Mouse (Mus musculus) embryonic facial prominence, embryonic 15.5 days (tissue): Measurements from ENCODE around the gene Kazald1. TPM values are rescaled to one million over a fixed set of nuclear protein-coding genes. Genes with fewer than 3 reads are reported as not detected.

ENCODE experiments used
- ATAC-seq: fragments of 200-750 bp; cut with Nextera tagmentation; 2 replicates; pipeline ENCODE4 v1.8.0; 2017; ENCODE audit warnings: low read depth, moderate TSS enrichment; ENCODE audit not compliant: insufficient number of reproducible peaks, low FRiP score, low TSS enrichment
- H3K27ac ChIP-seq: fragments of 300-500 bp; sonication (generic); replicated peaks from 2 replicates; pipeline ENCODE4 v1.5.1; 2015; ENCODE audit warnings: mild to moderate bottlenecking, inconsistent platforms
- H3K27me3 ChIP-seq: fragments of 300-500 bp; sonication (generic); 2 replicates; pipeline ENCODE4 v1.6.1; 2015; ENCODE audit warnings: inconsistent platforms
- H3K36me3 ChIP-seq: fragments of 300-500 bp; sonication (generic); 2 replicates; pipeline ENCODE4 v1.6.1; 2015; ENCODE audit warnings: mild to moderate bottlenecking, inconsistent platforms
- H3K4me1 ChIP-seq: fragments of 300-500 bp; sonication (generic); 2 replicates; pipeline ENCODE4 v1.6.1; 2015; ENCODE audit warnings: inconsistent platforms
- H3K4me2 ChIP-seq: fragments of 300-500 bp; sonication (generic); replicated peaks from 2 replicates; pipeline ENCODE4 v1.6.1; 2015; ENCODE audit warnings: mild to moderate bottlenecking, inconsistent platforms
- H3K4me3 ChIP-seq: fragments of 300-500 bp; sonication (generic); replicated peaks from 2 replicates; pipeline ENCODE4 v1.5.1; 2015; ENCODE audit warnings: mild to moderate bottlenecking, inconsistent platforms
- H3K9ac ChIP-seq: fragments of 300-500 bp; sonication (generic); 2 replicates; pipeline ENCODE4 v1.6.1; 2015; ENCODE audit warnings: inconsistent platforms
- H3K9me3 ChIP-seq: fragments of 300-500 bp; sonication (generic); replicated peaks from 2 replicates; pipeline ENCODE4 v1.6.1; 2016; ENCODE audit warnings: inconsistent platforms
- WGBS: fragments of 180-500 bp; shearing (Covaris S2); methylation state at CpG from one replicate; pipeline ENCODE4 v1.1.7; 2015; 5-methylcytosine and 5-hydroxymethylcytosine counted together
- polyA plus RNA-seq: library from polyadenylated mRNA; unstranded; fragments of >200 nt; fragmentation: Nextera tagmentation; extraction: Ambion mirVana; gene quantifications from 2 replicates; pipeline ENCODE4 v1.2.1, GENCODE M21; 2015

Gene Kazald1
- polyA plus RNA-seq, 1 experiment from 2014 or later = 59.1 TPM

DNA sequence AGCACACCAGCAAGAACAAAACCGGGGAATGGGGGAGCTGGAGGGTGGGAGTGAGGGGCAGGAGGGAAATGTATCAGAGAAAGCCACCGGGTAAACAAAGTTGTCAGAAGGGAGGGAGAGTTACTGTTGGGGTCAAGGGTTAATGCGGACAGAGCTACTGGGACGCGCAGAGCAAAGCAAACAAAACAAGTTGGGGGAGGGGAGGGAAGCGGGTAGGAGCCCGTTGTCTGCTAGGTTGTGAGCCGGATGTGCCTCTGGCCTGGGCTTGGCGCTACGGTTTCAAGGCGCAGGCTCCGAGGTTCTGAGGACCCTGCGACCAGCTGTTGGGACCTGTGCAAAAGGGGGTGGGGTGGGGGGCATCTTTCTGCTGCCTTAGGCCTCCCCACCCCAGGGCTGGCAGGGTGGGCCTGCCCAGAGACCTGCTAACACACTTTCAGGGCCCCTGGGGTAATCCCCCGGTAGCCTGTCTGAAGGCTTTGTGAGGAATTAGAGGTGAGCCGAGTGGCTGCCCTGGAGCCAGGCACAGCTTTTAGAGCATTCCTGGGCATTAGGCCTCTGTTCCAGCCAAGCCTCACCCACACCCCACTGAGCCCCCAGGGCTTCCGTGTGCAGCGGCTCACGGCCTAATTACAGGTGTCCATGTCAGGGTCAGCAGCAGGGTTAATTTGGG, 38.9 kb downstream of the Kazald1 start:
- Histone ChIP-seq H3K36me3 (no peaks in the 10 kb centered on the region), H3K27ac (no peak overlapping the region), H3K27me3 (peaks cover 8% of the 10 kb centered on the region), H3K4me3 (no peak overlapping the region), H3K9me3 (no peaks in the 10 kb centered on the region), H3K4me2 (no peak overlapping the region), H3K9ac (no peak overlapping the region), H3K4me1 (peaks cover 8% of the 10 kb centered on the region)
- peak; percentile 39; the same call in 1 of the 2 replicates for ATAC-seq
- 5% methylated on average over 18 of the region's 18 CpGs for WGBS

DNA sequence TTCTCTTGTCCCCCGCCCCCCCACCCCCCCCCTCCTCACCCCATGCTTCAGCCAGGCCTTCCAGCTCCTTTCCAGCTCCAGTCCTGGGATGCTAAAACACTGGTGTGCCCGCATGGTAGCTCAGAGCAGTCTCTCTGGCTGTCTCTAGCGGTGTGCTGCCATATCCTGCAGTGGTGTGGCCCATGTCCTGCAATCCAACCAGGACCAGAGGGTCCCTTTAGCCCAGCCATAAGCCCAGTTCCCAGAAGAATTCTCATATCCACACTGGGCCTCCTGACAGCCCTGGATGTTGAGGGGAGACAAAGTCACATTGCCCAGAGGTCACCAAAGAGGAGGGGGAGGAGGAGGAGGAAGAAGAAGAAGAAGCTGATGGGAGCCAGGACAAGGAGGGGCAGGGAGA, 39.7 kb downstream of the Kazald1 start:
- H3K4me3 ChIP-seq = no peak overlapping the region
- H3K4me1 ChIP-seq = peaks cover 8% of the 10 kb centered on the region
- H3K36me3 ChIP-seq = no peaks in the 10 kb centered on the region
- no peaks in the 10 kb centered on the region for H3K9me3 ChIP-seq
- peaks cover 8% of the 10 kb centered on the region for H3K27me3 ChIP-seq
- no peak overlapping the region for H3K27ac ChIP-seq
- 20% methylated on average over 3 of the region's 3 CpGs for WGBS
- H3K9ac ChIP-seq = no peak overlapping the region
- ATAC-seq = no peak
- H3K4me2 ChIP-seq = no peak overlapping the region

GRCm38 (mm10) chr19:45116798-45117197, 41.8 kb downstream of the Kazald1 start:
- peaks cover 12% of the 10 kb centered on the region for H3K27me3 ChIP-seq
- H3K4me1 ChIP-seq = peaks cover 8% of the 10 kb centered on the region
- no peak overlapping the region for H3K9ac ChIP-seq
- no peak for ATAC-seq
- WGBS = 70% methylated on average over 1 of the region's 1 CpGs
- no peak overlapping the region for H3K4me2 ChIP-seq
- H3K4me3 ChIP-seq = no peak overlapping the region
- no peaks in the 10 kb centered on the region for H3K36me3 ChIP-seq
- no peak overlapping the region for H3K27ac ChIP-seq
- no peaks in the 10 kb centered on the region for H3K9me3 ChIP-seq

Other genes starting within 250 kb of the Kazald1 start
- gene Slf2, start 144.1 kb upstream of the Kazald1 start, polyA plus RNA-seq = 27.1 and 32.3 TPM in 2 replicates
- 4.8 and 5.9 TPM in 2 replicates for gene Sema4g, start 86.1 kb upstream of the Kazald1 start, polyA plus RNA-seq
- gene Twnk, start 69.6 kb upstream of the Kazald1 start, polyA plus RNA-seq = 20.2 and 22.1 TPM in 2 replicates
- gene Mrpl43, start 68.8 kb upstream of the Kazald1 start, polyA plus RNA-seq = 73.1 and 77.3 TPM in 2 replicates
- gene Lzts2, start 60.8 kb upstream of the Kazald1 start, polyA plus RNA-seq = 75.8 and 80.5 TPM in 2 replicates
- 0.68 and 0.75 TPM in 2 replicates for gene Pdzd7, start 29.5 kb upstream of the Kazald1 start, polyA plus RNA-seq
- gene Sfxn3, start 27.7 kb upstream of the Kazald1 start, polyA plus RNA-seq = 37.4 and 41.3 TPM in 2 replicates
- 1.2 and 1.4 TPM in 2 replicates for gene Tlx1, start 75.4 kb downstream of the Kazald1 start, polyA plus RNA-seq
- 0.49 and 0.75 TPM in 2 replicates for gene Lbx1, start 160.6 kb downstream of the Kazald1 start, polyA plus RNA-seq